Mouse (Mus musculus) inflammation-experienced regulatory T-cells, adult 6 months (primary cell): ENCODE measurements around the gene Prr18. TPM values are rescaled to one million over a fixed set of nuclear protein-coding genes. Genes with fewer than 3 reads are reported as not detected.

Source experiments
- ATAC-seq: one replicate; pipeline ENCODE4 v1.8.0; 2017
- polyA plus RNA-seq, 3 experiments: library from polyadenylated mRNA; unstranded; fragments of 100-300 nt; shearing (Covaris generic); gene quantifications; one replicate each; pipeline ENCODE4 v1.2.1; 2017

The Prr18 gene
- polyA plus RNA-seq, 3 experiments from 2014 or later = 0.25 TPM; not detected in 2

DNA sequence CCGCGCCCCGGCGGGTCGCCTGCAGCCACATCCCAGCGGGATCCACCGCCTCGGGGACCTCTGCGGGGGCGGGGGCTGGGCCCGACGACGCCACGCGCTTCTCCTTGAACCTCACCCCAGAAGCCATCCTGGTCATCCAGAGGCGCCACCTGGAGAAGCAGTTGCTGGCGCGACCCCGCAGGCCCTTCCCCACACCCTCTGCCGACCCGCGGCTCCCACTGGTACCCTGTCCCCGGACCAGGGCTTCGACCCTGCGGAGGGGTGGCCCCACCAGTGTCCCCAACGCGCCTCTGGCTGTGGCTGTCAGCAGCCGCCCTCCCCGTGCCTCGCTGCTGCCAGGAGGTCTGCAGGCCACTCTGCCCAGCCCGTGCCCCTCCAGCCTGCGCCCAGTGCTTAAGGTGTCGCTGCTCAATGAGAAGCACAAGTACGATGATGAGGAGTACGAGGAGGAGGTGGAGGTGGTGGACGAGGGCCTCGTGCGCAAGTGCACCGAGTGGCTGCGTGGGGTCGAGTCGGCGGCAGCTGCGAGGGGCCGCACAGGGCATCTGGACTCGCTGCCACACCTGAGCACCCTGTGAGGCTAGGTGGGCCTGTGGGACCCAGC lies 4.2 kb downstream of the Prr18 start:
- peak; percentile 6 for ATAC-seq

- ATAC-seq = peak; percentile 83
Measured at GRCm38 (mm10) chr17:8342706-8343105, 5.4 kb downstream of the Prr18 start.

DNA sequence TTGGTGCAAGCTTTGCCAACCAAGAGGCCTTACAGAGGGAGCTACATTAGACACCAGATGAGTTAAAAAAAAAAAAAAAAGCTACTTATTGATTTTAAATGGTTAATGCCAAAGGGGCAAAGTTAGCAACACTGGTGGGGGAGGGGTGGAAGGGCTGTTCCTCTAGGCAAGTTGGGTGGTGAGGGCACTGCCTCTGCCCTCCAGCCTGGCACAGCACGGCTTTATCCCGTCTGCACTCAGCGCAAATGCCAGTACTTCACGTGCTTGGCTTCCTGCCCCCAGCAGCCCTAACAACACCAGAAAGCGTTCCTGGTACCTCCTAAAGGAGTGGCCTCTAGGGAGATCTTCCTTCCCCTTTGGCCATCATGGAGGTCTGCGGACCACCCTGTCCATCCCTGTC lies 6.2 kb downstream of the Prr18 start:
- ATAC-seq = no peak

DNA sequence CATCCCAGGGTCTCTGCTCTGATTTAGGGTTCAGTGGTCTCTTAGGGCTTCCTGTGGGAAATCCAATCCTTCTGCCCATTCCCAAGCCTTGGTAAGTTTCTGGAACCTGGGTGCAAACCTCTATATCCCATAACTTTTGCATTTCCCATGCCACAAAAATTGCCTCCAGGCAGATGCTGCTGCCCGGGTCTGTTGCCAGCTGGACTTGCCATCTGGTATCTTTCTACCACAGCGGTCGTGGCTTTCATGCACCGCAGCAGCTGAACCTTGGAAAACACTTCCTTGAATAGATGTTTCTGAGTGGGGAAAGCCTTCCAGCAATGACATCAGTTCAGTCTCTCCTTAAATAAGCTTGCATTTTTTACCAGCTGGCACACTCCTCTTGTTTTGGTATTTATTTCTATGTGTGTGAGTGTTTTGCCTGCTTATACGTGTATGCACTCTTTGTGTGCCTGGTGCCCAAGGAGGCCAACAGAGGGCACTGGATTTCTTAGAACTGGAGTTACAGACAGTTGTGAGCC lies 10.6 kb downstream of the Prr18 start:
- no peak for ATAC-seq

GRCm38 (mm10) chr17:8348941-8349340 lies 11.7 kb downstream of the Prr18 start:
- ATAC-seq = no peak

- no peak for ATAC-seq
Measured at GRCm38 (mm10) chr17:8351088-8351487, 13.8 kb downstream of the Prr18 start.

DNA sequence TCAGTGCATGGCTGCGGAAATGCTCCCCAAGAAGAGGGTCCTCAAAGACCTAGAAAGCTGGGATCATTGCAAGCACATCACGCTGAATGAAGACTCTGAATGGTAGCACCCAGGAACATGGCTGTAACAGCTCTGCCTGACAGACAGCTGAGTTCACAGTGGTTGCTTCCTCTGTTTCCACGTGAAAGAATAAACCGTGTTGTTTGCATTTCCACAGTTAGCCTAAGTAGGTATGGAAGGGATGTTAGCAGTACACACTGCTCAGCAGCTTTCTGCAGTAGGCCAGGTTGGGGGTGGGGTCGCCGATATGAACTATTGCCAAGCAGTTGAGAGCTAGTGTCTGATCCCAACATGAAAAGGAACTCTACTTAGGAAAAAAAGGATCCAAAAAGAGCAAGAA lies 18.4 kb downstream of the Prr18 start, which contains the start of gene T2:
T2 (plus strand) TSS at position 301 of the 400 bp plus-strand sequence.
- ATAC-seq = no peak

GRCm38 (mm10) chr17:8357498-8357897 lies 20.2 kb downstream of the Prr18 start:
- no peak for ATAC-seq

DNA sequence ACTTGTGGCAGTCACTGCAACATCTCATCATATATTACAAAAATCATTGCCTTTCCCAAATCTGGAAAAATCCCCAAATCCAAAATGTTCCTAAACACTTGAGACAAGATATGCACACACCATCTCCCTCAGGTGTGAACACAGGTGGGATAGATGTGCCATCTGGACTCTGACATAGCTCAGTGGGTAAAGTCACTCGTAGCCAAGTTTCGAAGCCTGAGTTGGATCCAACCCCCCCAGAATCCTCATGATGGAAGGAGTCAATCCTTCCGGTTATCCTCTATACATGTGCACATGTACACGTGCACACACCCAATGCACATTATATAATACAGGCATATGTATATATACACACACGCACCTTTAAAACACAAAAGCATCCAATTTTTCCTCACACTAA lies 23.6 kb downstream of the Prr18 start:
- ATAC-seq = no peak

DNA sequence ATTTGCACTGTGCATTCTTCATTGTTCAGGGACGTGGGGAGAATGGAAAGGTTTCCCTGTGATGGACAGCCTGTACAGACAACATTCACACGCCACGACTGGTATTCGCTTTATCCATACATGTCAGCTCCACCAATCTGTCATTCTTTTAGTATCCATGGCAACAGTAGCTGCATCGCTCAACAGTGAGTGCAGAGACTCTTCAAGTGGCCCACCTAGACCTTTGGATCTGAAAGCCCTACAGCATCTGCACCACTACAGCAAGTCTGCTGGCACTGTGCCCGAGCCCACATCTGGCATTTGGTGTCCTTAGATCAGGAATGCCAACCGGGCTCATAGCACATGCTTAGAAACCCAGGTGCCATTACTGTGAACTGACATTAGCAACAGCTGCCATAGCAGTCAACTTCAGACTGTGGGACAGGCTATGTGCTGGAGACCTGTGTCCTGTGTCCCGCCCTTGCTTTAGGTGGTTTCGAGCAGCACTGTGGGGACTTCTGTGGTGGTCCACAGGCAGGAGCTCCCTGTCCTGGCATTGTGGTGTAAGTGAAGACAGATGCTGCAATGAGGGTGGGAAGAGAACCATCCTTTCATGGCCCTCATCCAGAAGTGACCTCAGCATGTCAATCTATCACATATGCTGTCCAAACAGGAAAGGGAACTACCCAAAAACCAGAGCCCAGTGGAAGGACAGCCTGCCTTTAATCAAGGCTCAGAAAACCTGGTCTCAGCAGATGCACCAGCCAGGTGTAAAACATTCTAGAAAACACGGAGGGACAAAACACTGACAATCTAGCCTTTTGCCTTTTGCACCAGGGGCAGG lies 24.2 kb downstream of the Prr18 start:
- ATAC-seq = no peak

DNA sequence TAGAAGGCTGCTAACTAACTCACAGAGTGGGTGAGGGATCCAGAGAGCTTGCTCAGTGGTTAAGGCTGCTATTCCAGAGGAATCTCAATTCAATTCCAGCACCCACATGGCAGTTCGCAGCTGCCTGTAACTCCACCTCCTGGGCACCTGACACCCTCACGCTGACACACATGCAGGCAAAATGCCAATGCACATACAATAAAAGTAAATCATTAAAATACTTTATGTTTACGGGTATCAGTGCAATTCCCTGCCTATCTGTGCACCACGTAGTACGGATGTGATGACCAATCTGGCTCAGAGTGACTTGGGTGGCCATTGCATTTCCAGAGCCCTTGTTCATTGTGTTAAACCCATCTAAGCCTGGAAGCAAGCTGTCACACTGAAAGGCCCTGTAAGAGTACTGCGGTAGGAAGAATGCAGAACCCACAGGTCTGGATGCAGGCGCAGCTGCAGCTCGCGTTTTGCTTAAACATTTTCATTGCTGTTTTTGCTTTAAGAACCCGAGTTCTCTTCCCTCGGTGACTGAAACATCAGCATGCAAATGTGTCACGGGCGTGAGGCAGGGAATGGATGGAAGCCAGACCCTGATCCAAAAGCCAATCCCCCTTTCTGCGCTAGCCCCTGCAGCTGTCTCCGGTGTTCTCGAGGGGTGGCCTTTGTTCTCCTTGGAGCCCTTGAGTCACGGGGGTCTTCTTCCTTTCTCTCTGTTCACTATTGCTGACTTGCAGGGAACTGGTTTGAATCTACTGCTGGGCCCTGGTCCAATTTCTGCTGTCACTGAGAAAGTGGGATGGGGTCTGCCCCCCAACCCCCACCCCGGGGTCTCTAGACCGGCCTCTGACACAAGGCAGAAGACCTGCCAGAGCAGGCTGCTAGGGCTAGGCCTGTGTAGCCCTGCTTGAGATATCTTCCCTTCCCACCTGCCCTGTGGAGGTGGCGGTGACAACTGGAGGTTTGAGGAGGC lies 30.5 kb downstream of the Prr18 start:
- no peak for ATAC-seq

DNA sequence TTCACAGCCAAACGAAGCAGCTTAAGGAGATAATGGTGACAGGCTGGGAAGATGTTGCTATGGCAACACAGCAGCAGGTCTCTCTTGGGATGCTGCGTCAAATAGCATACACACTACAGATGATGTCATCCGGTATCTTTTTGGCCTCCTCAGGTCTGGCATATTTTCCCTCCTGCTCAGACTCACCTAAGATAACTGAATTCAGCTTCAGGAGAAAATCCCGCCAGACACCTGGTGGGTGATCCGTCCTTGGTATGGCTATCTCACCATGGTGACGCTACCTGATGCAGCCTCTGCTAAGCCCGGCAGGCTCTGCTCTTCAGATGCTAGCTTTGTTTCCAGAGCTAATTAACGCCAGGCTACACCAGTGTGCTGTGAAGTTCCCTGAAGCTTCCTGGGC lies 31.3 kb downstream of the Prr18 start:
- ATAC-seq = no peak

- no peak for ATAC-seq
Measured at GRCm38 (mm10) chr17:8369171-8369570, 31.9 kb downstream of the Prr18 start.

DNA sequence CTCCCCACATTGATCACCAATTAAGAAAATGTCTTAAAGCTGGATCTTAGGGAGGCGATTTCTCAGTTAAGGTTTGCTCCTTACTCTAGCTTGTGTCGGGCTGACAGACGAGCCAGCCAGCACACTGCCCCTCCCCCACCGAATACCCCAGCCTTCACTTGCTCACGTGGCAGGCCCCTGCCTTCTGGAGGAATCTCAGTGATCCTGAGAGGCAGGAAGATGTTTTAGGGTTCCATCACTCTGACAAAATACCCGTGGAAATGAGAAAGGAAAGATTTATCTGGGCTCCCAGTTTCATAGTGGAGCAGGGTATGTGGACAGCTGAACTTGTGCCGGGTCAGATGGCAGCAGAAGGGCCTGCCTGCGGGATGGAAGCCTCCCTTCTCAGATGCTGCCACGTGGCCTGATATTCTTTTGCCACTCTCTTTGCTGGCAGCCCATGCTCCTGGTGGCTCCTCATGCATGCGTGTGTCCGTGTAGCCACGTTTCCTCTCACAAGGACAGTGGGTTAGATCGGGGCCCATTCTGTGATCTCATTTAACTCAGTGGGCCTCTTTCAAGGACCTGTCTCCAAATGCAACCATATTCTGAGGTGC lies 33.5 kb downstream of the Prr18 start:
- ATAC-seq = no peak

- ATAC-seq = peak; percentile 72
Measured at GRCm38 (mm10) chr17:8371834-8372233, 34.6 kb downstream of the Prr18 start.

- ATAC-seq = peak; percentile 78
Measured at GRCm38 (mm10) chr17:8372286-8373046, 35.2 kb downstream of the Prr18 start.

- no peak for ATAC-seq
Measured at GRCm38 (mm10) chr17:8377298-8377697, 40.0 kb downstream of the Prr18 start.

DNA sequence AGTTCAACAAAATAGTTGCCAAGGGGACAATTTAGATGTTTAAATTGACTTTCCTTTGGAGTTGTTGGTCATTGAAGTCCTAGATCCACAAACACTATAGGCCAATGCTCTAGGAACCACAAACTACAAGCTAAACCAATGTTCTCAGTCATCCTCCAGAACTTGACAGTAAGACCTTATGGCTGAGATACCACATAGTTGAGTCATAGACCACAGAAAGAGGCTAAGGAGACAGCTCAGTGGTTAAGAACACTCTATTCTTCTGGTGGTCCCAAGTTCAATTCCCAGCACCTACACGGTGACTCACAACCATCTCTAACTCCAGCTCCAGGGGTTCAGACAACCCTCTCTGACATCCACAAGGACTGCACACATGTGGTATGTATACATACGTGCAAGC lies 48.2 kb downstream of the Prr18 start:
- no peak for ATAC-seq

GRCm38 (mm10) chr17:8388463-8388862 lies 51.2 kb downstream of the Prr18 start:
- ATAC-seq = peak; percentile 66

DNA sequence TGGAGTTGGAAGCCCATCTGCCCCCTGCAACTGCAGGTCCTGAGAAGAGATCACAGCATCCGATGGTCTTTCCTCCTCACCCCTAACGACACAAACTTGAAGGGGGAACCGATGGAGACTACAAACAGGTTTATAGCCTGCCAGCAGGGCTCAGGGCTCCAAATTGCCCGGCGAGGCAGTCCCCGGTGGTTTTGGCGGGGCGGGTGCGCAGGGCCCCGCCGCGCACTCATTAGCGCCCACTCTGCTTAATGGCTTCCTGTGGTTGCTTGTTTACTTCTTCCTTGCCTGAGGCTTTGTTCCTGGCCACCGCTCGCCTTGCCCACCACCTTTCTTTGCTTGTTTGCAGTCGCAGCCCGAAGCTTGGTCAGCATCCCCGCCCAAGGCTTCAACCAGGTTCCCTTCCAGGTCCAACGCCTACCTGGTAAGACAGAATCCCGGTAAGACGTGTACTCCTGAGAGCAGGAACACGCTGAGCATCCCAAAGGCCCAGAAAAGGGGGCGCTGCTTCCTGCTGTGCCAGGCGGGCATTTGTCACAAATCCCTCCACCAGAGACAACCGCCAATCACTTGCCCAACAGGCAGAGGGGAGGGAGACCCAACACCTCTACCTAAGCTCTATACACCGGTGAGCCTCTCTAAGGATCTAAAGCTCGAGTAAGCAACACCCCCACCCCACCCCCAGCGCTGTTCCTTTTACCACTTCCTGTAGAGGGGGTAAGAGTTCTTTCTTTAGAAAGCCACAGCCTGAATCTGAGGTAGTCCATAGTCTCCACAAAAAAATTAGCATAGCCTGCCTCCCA lies 51.9 kb downstream of the Prr18 start:
- ATAC-seq = peak; percentile 86

DNA sequence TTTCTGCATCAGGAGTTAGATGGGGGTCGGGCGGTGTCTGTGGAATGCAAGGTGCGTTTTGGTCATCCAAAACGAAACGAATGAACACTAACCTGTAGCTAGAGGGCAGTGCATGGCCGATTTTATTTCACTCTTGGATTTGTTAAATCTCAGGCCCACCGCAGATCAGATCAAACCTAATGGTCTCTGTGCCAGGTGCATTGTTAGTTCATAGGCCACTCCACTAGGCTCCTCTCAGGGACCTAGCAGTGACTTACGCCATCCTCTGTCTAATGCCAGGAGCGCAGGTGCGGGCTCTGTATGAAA lies 52.5 kb downstream of the Prr18 start:
- ATAC-seq = no peak
